Mouse (Mus musculus): ENCODE data around the gene 4931400O07Rik. TPM values are rescaled to one million over a fixed set of nuclear protein-coding genes. Genes with fewer than 3 reads are reported as not detected.

The 4931400O07Rik gene
- total RNA-seq (2014; rRNA removed): not detected in 2 replicates
- polyA plus RNA-seq (2012; rRNA removed): not detected in 2 replicates

DNA sequence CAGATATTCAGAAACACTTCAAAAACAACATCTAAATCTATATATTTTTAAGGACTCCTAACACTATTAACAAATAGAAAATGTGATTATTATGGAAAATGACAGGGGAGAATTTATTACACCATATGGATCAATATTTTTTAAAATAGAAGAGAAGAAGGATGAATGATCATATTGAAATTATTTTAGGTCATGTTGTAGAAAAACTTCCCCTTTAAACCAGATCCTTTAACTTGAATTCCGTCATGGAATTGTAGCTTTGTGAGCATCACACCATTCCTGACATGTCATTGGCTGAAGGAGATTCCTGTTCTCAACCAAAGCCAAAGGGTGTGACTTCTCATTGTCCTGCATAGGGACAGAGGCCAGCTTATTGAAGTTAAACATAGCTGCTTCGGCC, at the start of gene 4931400O07Rik:
Gene 4931400O07Rik, plus strand, starts transcription at position 301 of the 400 bp plus-strand sequence.
- WGBS: 77% methylated on average over 2 of the region's 2 CpGs
- H3K4me1 ChIP-seq (ENCODE audit: control insufficient read depth, insufficient read depth, low read length): no peaks in the 10 kb centered on the region
- DNase-seq (ENCODE audit: extremely low read depth, low read depth, low spot score): no peak
- no peak within 1 kb of the TSS for H3K27ac ChIP-seq (replicated peaks; ENCODE audit: insufficient read depth, low read depth, low read length)
- no peaks in the 10 kb centered on the region for H3K36me3 ChIP-seq (ENCODE audit: control insufficient read depth, insufficient read depth, low read length)
- H3K27me3 ChIP-seq (ENCODE audit: control insufficient read depth, insufficient read depth, low read length): no peaks in the 10 kb centered on the region
- no peak within 1 kb of the TSS for H3K9ac ChIP-seq (ENCODE audit: low read depth, low read length)
- no peak for TF ChIP-seq CTCF (IDR thresholded peaks at IDR 0.05; ENCODE audit: low read depth, low read length)
- no peak for TF ChIP-seq POLR2A (IDR thresholded peaks at IDR 0.05; ENCODE audit: extremely low read depth, insufficient read depth, low read length)
- H3K4me3 ChIP-seq (ENCODE audit: insufficient read depth, low read depth, low read length): no peak within 1 kb of the TSS
- no peaks in the 10 kb centered on the region for H3K79me2 ChIP-seq (ENCODE audit: control insufficient read depth, insufficient read depth, low read length)

Other genes with a start within 250 kb of the 4931400O07Rik start
- gene 4933402E13Rik, start 184.5 kb upstream of the 4931400O07Rik start, total RNA-seq (2014; rRNA removed): not detected in 2 replicates
- gene 4933402E13Rik, start 184.5 kb upstream of the 4931400O07Rik start, polyA plus RNA-seq (2012; rRNA removed): not detected in 2 replicates